Mouse (Mus musculus): ENCODE measurements around the gene Phf23. TPM values are rescaled to one million over a fixed set of nuclear protein-coding genes. Genes with fewer than 3 reads are reported as not detected.
A peak's percentile ranks its signal among the peaks of the same experiment; 100 is the strongest.
"Not testable (repeated sequence)": the region's sequence is repeated elsewhere in the genome, so short reads cannot be mapped to it uniquely, and the experiment has no call there.

The Phf23 gene
- 10 to 100 TPM; 41.4 to 46.9 TPM for total RNA-seq (2021)

- DNase-seq (ENCODE audit: extremely low spot score in 1 of 2, low spot score in 1 of 2) = peak; percentile 88 to 91
Measured at GRCm38 (mm10) chr11:69995391-69995960, at the start of gene Phf23. Gene Phf23, plus strand, starts transcription at chr11:69995777.

DNA sequence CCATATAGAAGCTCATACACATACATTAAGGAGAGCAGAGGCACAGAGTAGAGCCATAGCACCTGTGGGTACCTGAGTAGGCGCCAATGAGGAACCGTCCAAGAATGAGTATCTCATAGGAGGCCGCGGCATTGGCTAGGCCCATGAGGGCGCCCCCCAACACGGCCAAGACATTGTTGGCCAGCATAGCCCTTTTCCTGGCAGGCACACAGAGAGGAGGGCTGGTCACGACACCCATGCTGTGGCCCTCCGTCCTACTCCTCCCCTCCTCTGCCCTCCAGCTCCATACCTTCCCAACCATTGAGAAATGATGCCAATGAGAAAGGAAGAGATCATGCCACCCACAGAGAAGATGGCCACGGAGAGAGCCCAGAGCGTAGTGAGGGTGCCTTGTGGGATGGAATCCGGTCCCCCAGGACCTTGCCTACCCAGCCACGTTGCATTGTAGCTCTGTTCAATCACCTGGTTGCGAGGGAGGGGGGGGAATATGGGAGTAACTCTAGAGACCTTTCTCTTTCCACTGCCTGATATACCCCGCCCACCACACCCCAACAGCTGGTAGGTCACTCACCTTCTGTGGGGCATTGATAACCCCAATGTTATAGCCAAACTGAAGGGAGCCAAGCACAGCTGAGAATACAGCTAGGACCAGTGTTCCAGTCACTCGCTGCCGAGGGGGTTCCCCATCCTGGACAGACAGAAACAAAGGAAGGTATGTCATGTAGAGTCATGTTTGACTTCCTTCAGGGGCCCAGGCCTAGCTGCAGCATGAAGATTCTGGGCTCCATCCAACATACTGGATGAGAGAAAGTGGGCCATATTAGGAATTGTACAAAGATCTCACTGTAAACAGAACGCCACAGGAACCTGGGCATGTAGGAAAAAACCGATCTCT is 49.3 kb upstream of the Phf23 start:
- no peak for DNase-seq (ENCODE audit: extremely low spot score in 1 of 2, low spot score in 1 of 2)

DNA sequence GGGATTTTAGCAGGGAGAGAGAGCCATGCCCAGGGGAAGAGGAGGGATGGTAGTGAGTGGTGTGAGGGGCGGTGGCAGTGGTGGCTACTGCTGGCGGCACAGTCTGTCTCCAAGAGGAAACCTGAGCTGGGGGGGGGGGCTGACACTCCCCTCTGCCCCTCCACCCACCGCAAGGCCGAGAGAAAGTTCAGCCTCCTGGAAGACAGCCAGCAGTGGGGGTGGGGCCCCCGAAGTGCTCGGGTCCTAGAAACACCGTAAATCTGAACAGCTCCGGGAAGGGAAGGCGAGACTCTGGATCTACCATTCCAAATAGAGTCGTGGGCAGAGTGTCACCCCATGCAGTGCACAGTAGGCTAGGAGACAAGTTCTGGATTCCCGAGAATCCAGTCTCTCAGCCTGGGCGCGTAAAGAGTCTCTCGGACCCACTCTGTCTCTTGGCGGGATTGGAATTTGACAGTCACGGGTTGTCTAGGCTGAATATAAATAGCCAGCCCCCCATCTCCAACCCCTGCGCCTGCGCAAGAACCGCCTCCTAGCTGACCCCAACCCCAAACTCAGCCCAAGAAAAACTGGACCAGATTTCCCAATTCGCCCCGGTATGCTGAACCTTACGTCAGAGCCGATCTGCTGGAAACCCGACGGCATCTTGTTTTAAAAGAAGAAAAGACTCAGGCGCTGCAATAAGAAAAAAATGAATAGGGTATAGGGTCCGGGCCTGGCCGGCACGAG is 48.1 kb upstream of the Phf23 start:
- no peak for DNase-seq (ENCODE audit: extremely low spot score in 1 of 2, low spot score in 1 of 2)

GRCm38 (mm10) chr11:69948066-69948762 is 47.4 kb upstream of the Phf23 start, which contains the start of gene Slc2a4:
Gene Slc2a4, minus strand, starts transcription at chr11:69948188.
- peak in 1 of 2 experiments; percentile 51 for DNase-seq (ENCODE audit: extremely low spot score in 1 of 2, low spot score in 1 of 2)

GRCm38 (mm10) chr11:69948763-69949150 is 46.8 kb upstream of the Phf23 start:
- peak; percentile 49 to 81 for DNase-seq (ENCODE audit: extremely low spot score in 1 of 2, low spot score in 1 of 2)

- DNase-seq (ENCODE audit: extremely low spot score in 1 of 2, low spot score in 1 of 2) = no peak
Measured at GRCm38 (mm10) chr11:69950807-69951459, 44.6 kb upstream of the Phf23 start.

DNA sequence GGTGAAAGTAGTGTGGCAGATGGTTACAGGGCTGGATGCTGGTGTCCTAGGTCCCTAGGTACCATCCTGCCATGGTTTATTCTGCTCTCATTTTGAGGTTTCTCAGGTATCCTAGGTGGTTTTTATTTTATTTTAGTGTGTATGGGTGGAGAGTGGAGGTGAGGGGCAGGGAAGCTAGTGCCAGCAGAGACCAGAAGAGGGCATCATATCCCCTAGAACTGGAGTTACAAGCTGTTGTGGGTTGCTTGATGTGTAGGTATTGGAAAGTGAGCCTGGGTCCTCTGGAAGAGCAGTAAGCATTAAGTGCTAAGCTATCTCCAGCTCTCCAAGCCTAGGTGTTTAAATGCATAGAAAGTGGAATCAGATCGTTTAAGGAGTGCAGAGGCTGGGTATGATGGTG is 43.3 kb upstream of the Phf23 start:
- DNase-seq (ENCODE audit: extremely low spot score in 1 of 2, low spot score in 1 of 2) = no peak

DNA sequence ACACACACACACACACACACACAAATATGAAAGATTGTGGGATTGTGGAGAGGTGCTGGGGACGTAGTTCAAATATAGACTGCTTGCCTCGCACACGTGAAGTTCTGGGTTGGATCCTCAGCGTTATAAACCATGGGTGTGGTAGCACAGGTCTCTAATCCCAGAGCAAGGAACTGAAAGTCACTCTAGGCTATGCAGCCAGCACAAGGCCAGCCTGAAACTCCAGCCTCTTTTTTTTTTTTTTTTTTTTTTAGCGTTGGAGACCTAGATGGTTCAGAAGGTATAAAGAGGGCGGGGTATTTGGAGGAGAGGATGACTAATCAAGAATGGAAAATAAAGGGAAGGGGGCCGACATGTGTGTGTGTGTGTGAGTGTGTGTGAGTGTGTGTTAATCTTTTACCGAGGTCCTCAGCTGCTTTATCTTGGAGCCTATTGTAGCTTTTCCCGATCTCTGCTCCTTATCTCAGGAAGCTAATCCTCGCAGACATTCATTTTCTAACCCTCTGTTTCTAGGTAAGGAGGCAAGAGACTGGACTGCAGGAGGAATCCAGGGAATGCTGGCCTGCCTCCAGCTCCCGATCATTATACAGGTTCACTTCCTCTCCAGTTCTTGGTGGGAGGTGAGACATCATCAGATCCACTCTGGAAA is 42.2 kb upstream of the Phf23 start:
- no peak for DNase-seq (ENCODE audit: extremely low spot score in 1 of 2, low spot score in 1 of 2)

GRCm38 (mm10) chr11:69955618-69956017 is 40.0 kb upstream of the Phf23 start:
- DNase-seq (ENCODE audit: extremely low spot score in 1 of 2, low spot score in 1 of 2) = not testable (repeated sequence)

DNA sequence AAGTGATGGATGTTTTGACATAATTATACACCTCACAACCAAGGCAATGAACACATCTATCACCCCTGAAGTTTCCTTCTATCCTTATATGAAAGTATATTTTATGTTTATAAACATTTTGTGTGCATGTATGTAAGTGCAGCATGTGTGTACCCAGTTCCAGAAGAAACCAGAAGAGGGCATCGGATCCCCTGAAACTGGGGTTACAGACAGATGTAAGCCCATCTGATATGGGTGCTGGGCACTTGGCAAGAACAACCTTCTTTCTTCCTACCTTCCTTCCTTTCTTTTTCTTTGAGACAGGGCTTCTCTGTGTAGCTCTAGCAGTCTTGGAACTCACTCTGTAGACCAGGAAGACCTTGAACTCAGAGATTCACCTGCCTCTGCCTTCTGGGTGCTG is 39.4 kb upstream of the Phf23 start:
- no peak for DNase-seq (ENCODE audit: extremely low spot score in 1 of 2, low spot score in 1 of 2)

DNA sequence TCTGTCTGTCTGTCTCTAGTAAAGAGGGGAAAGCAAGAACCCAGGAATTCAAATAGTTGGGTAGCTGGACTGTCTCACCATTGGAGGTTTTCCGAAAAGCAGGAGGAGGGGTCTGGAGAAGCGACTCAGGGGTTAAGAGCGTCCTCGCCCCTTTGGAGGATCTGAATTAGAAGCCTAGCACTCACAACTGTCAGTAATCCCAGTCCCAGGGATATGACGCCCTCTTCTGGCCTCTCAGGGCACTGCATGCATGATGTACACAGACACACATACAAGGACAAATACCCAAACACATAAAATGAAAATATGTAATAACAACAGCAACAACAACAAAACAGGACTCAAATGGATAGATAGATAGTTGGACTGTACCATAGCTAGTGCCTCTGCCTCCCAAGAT is 35.0 kb upstream of the Phf23 start:
- DNase-seq (ENCODE audit: extremely low spot score in 1 of 2, low spot score in 1 of 2) = no peak

GRCm38 (mm10) chr11:69961841-69962240 is 33.7 kb upstream of the Phf23 start:
- DNase-seq (ENCODE audit: extremely low spot score in 1 of 2, low spot score in 1 of 2) = no peak

DNA sequence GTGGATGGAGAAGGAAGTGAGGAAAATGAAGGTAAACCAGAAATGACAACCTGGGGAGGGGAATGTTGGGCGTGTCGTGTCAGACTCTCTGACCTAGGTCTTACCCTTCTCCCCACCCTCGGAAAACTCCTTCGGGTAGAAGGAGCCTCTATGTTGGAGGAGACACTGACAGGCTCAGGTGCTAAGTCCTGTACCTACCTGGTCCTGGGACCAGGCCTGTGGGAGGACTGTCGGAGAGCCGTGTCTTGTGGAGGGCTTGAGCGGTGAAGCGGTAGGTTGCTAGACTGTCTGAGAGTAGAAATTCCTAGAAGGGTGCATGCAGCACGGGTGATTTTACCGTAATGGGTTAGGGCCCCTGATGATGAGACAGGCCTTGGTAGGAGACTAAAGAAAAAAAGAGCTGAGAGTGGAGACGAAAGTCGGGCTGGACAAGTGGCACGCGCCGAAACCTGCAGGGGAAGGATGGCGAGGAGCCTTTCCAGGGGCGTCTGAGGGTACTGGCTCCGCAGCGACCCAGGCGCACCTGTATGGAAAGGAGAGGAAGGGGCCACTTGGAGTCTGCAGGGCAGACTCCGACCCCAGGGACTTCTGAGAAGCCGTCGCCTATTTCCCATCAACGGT is 30.8 kb upstream of the Phf23 start, which contains the start of gene Cldn7:
Cldn7 (plus strand) TSS at position 130 of the 621 bp plus-strand sequence.
- no peak for DNase-seq (ENCODE audit: extremely low spot score in 1 of 2, low spot score in 1 of 2)

- no peak for DNase-seq (ENCODE audit: extremely low spot score in 1 of 2, low spot score in 1 of 2)
Measured at GRCm38 (mm10) chr11:69965271-69966005, 30.1 kb upstream of the Phf23 start.

DNA sequence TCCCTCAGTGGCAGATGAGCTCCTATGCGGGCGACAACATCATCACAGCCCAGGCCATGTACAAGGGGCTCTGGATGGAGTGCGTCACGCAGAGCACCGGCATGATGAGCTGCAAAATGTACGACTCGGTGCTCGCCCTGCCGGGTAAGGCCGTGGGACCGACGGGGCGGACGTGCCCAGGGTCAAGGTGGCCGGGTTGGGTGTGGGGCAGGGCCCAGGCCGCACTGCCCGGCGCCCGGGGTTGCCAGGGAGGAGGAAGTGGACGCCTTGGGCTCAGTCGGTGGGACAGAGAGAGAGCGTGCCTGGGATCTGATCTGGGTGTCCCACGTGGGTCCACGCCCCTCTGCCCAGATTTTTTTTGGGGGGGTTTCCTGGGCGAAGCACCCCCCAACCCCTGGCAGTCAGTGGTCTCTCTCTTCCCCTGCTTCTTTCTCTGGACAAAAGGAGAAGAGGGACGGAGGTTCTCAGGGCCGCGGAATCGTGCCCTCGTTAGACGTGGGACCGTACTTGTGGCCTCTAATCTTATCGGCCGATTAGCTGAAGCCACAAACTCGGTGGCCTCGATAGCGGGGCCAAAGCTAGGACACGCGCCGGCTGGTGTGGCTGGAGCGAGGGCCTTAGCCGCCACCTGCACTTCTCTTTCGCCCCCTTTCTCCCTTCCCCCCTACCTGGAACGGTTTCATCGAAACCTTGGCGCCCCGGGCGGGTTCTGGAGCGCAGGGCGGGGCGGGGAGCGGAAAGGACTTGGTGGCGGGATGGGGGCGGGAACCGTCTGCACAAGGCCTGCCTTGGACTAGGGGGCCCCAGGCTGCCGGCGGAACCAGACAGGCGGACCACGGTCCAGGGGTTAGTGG is 29.3 kb upstream of the Phf23 start:
- DNase-seq (ENCODE audit: extremely low spot score in 1 of 2, low spot score in 1 of 2) = no peak

DNA sequence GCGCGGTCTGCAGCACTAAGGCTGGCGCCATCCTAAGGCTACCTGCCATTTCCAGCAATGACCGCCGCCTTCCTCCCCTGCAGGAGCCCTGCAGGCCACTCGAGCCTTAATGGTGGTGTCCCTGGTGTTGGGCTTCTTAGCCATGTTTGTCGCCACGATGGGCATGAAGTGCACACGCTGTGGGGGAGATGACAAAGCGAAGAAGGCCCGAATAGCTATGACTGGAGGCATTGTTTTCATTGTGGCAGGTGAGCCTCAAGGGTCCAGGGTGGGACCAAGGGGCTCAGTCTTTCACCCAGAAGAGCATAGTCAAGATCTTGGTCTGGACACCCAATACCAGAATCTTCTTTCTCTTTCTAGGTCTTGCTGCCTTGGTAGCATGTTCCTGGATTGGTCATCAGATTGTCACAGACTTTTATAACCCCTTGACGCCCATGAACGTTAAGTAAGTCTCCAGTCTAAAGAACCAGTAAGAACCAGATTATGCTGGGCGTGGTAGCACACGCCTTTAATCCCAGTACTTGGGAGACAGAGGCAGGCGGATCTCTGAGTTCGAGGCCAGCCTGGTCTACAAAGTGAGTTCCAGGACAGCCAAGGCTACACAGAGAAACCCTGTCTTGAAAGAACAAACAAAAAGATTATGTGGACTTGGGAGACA is 28.6 kb upstream of the Phf23 start:
- DNase-seq (ENCODE audit: extremely low spot score in 1 of 2, low spot score in 1 of 2) = no peak

GRCm38 (mm10) chr11:69968793-69969192 is 26.8 kb upstream of the Phf23 start:
- no peak for DNase-seq (ENCODE audit: extremely low spot score in 1 of 2, low spot score in 1 of 2)

All from layer of hippocampus, postnatal 25 days (tissue).